Mouse (Mus musculus): ENCODE measurements around the gene Cadm2.

The Cadm2 gene

GRCm38 (mm10) chr16:67482542-67482941 is 138.2 kb downstream of the Cadm2 start:
- no peak for DNase-seq

- no peak for DNase-seq
These were observed 153.7 kb downstream of the Cadm2 start for GRCm38 (mm10) chr16:67467041-67467440.

- DNase-seq, result no peak
These were observed 184.4 kb downstream of the Cadm2 start for GRCm38 (mm10) chr16:67436301-67436700.

GRCm38 (mm10) chr16:67425371-67425770 is 195.3 kb downstream of the Cadm2 start:
- DNase-seq, result no peak

GRCm38 (mm10) chr16:67410926-67411325 is 209.8 kb downstream of the Cadm2 start:
- no peak for DNase-seq

GRCm38 (mm10) chr16:67410482-67410881 is 210.2 kb downstream of the Cadm2 start:
- DNase-seq, result no peak

GRCm38 (mm10) chr16:67367745-67368144 is 253.0 kb downstream of the Cadm2 start:
- DNase-seq, result no peak

- no peak for DNase-seq
These were observed 272.7 kb downstream of the Cadm2 start for GRCm38 (mm10) chr16:67348011-67348410.

GRCm38 (mm10) chr16:67347561-67347960 is 273.1 kb downstream of the Cadm2 start:
- no peak for DNase-seq

GRCm38 (mm10) chr16:67346621-67347290 is 274.0 kb downstream of the Cadm2 start:
- DNase-seq, result no peak

GRCm38 (mm10) chr16:67344194-67344593 is 276.5 kb downstream of the Cadm2 start:
- no peak for DNase-seq

- no peak for DNase-seq
These were observed 309.7 kb downstream of the Cadm2 start for GRCm38 (mm10) chr16:67311033-67311432.

GRCm38 (mm10) chr16:67284664-67285063 is 336.0 kb downstream of the Cadm2 start:
- no peak for DNase-seq

- no peak for DNase-seq
These were observed 377.1 kb downstream of the Cadm2 start for GRCm38 (mm10) chr16:67243598-67243997.

GRCm38 (mm10) chr16:67234862-67235261 is 385.8 kb downstream of the Cadm2 start:
- no peak for DNase-seq

GRCm38 (mm10) chr16:67226696-67227095 is 394.0 kb downstream of the Cadm2 start:
- no peak for DNase-seq

GRCm38 (mm10) chr16:67203329-67203728 is 417.4 kb downstream of the Cadm2 start:
- DNase-seq, result no peak

- DNase-seq, result no peak
These were observed 427.8 kb downstream of the Cadm2 start for GRCm38 (mm10) chr16:67192852-67193415.

- DNase-seq, result no peak
These were observed 428.3 kb downstream of the Cadm2 start for GRCm38 (mm10) chr16:67192395-67192794.

- no peak for DNase-seq
These were observed 434.4 kb downstream of the Cadm2 start for GRCm38 (mm10) chr16:67186322-67186721.

- DNase-seq, result no peak
These were observed 437.8 kb downstream of the Cadm2 start for GRCm38 (mm10) chr16:67182958-67183357.

- no peak for DNase-seq
These were observed 445.3 kb downstream of the Cadm2 start for GRCm38 (mm10) chr16:67175386-67175785.

GRCm38 (mm10) chr16:67162211-67162790 is 458.4 kb downstream of the Cadm2 start:
- no peak for DNase-seq

- DNase-seq, result no peak
These were observed 495.9 kb downstream of the Cadm2 start for GRCm38 (mm10) chr16:67124811-67125210.

Data from kidney, postnatal 4 days (tissue).